Mouse (Mus musculus) urinary bladder, postnatal 10 days (tissue): ENCODE measurements around the gene Rictor.
"Not testable (repeated sequence)": the region's sequence is repeated elsewhere in the genome, so short reads cannot be mapped to it uniquely, and the experiment has no call there.

Experiments used
- DNase-seq: peaks from one replicate; pipeline ENCODE4 v3.0.0; 2022; ENCODE audit warnings: low spot score

The Rictor gene

GRCm38 (mm10) chr15:6733076-6733475 is 24.9 kb downstream of the Rictor start:
- no peak for DNase-seq

DNA sequence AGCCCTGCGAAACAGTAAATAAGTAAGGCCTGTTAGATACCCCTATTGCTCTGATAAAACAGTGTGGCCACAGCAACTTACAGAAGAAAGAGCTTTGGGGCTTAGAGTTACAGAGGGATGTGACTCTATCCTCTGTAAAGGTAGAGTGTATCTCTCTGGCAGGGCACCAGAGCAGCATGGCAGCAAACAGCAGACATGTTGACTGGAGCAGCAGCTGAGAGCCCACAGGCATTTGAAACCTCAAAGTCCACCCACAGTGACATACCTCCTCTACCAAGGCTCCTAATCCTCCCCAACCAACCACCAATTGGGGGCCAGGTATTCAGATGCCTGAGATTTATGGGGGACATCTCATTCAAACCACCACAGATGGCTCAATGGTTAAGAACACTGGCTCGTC is 31.0 kb downstream of the Rictor start:
- no peak for DNase-seq

DNA sequence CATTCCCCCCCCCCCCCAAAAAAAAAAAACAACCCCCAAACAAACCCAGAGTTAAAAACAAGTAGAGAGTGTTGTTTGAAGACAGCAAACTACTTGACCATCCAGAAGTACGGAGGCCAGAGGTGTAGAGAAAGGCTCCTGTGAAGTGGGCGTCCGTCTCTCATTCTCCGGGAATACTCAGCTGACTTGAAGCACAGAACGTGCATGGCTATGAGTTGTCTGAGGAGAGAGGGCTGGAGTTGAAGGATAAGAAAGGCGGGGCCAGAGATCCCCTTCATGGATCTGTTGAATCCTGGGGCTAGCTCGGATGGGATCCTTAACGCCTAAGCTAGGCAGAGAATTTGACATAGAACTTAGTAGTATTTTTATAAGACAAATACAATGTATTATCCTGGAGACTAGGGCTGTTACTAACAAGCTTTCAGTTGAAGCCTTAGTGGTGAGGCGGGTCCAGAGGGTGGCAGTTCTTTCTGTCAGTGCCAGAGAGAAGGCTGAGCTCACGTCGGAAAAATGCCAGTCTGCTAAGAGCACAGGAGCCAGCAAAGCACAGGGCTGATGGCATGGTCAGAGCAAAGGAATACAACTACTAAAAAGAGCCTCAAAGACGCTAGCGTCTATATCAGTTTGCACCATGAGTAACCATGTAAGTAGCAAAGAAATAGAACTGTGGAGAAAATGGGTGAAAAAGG is 34.3 kb downstream of the Rictor start:
- no peak for DNase-seq

- no peak for DNase-seq
Observed at GRCm38 (mm10) chr15:6743723-6744122, 35.5 kb downstream of the Rictor start.

GRCm38 (mm10) chr15:6746301-6746983 is 38.3 kb downstream of the Rictor start:
- DNase-seq: not testable (repeated sequence)

GRCm38 (mm10) chr15:6747001-6747400 is 38.8 kb downstream of the Rictor start:
- DNase-seq: no peak

- DNase-seq: no peak
Observed at GRCm38 (mm10) chr15:6754400-6754799, 46.2 kb downstream of the Rictor start.

DNA sequence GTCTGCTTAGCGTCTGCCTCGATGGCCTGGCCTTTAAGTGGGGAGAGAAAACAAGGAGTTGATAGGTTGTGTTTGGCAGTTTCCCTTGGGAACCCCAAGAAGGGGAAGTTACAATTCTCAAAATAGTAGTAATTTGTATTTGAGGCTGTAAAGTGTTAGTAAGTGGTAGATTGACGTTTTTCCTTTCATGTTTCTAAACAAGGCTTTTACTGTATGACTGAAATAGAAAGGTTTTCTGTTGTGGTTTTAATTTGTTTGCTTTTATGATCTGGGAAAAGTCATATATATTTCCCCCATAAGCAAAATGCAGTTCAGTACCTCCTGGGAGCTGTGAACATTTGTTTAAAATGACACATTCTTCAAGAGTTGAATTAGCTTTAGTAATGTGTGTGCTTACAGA is 64.1 kb downstream of the Rictor start:
- DNase-seq: no peak

GRCm38 (mm10) chr15:6786212-6786611 is 78.0 kb downstream of the Rictor start:
- DNase-seq: no peak

- DNase-seq: no peak
Observed at GRCm38 (mm10) chr15:6787236-6787635, 79.1 kb downstream of the Rictor start.

GRCm38 (mm10) chr15:6790011-6790410 is 81.8 kb downstream of the Rictor start:
- no peak for DNase-seq

DNA sequence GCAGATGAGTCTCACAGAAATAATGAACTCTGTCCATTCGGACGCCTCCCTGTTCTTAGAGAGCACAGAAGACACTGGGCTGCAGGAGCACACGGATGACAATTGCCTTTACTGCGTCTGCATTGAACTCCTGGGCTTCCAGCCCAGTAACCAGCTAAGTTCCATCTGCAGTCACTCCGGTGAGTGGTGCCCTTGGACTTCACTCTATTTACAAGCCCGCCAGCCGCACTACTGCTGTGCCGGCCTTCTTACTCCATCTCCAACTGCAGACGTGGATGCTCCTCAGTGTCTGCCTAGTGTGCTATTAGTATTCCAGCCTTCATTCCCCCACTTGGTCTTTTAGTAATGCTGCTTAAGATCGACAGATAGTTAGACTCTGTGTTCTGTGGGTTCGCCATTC is 83.5 kb downstream of the Rictor start:
- no peak for DNase-seq

GRCm38 (mm10) chr15:6792846-6793245 is 84.7 kb downstream of the Rictor start:
- DNase-seq: no peak

DNA sequence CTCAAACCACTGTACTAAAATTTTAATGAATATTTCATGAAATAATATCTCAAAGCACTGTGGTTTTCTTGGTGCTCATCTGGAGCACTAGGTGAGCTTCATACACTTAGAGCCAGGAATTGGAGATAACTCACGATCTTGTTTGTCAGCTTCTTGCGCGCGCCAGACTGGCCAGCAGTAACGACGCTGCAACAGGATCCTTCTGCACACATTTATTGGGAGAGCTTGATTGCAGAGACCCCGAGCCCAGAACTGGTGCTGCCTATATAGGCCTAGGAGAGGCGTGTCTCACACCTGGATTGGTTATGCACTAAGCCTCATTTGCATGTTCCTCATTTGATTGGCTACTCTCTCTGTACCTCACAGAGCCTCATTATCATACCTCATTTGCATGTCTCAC is 93.0 kb downstream of the Rictor start:
- DNase-seq: not testable (repeated sequence)

GRCm38 (mm10) chr15:6815807-6816206 is 107.6 kb downstream of the Rictor start:
- DNase-seq: no peak

GRCm38 (mm10) chr15:6840199-6840598 is 132.0 kb downstream of the Rictor start:
- DNase-seq: no peak

DNA sequence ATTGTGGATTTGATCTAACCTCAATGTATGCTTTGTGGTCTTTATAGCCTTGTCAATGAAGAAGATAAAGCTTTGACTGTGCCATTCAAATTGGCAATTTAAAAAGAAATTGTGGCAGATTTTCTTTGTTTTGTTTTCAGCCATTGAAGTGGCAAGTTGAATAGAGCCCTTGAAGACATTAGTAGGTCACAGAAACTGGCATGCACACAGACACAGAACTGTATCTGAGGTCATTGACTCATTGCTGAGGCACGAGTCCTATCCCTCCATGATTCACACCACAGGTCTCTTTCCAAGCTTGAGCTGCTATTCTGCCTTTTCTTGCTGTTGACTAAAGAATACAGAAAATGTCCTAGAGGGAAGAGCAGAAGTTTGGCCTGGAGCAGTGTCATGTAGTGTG is 141.7 kb downstream of the Rictor start:
- DNase-seq: no peak
